In genomic region chr19:56787911-56788310, GRCm38 (mm10) we compare ENCODE assay signal across 21 mouse cellular contexts. TPM values are rescaled to one million over a fixed set of nuclear protein-coding genes. Genes with fewer than 3 reads are reported as not detected.
DNase-seq lines count a peak whose midpoint lies in the region; TF ChIP-seq lines count a peak whose summit lies in the region.
"Had no signal": no experiment of that assay in that cellular context is flagged by ENCODE, and none has a peak within 500 bp of the region (broad histone marks: within the 10 kb centered on the region; RNA-seq: fewer than 3 reads in every experiment).

No protein-coding gene starts in this region.

- intact Hi-C loops in heart, postnatal 25 days (cut with DNase I): no loop called here

- no peak overlapping the region for H3K4me3 ChIP-seq in lung, adult 2 months (replicated peaks; ENCODE audit: extremely low read depth, low read depth, low read length)
- H3K4me3 ChIP-seq in cerebellum, adult 2 months (replicated peaks; ENCODE audit: insufficient read depth, low read depth, low read length): no peak overlapping the region
- H3K4me3 ChIP-seq: embryonic facial prominence, embryonic 15.5 days; erythroblast, embryonic 14.5 days; forebrain, embryonic 10.5 days; heart, adult 2 months; heart, embryonic 15.5 days; hindbrain, embryonic 10.5 days; intestine, embryonic 15.5 days had no signal

- TF ChIP-seq POLR2A in lung, adult 2 months (IDR thresholded peaks at IDR 0.05; ENCODE audit: borderline replicate concordance, extremely low read depth, low read depth, low read length): no peak
- TF ChIP-seq POLR2A in cerebellum, adult 2 months (IDR thresholded peaks at IDR 0.05; ENCODE audit: borderline replicate concordance, insufficient read depth, low read length): no peak

- 62% methylated on average over 7 of the region's 7 CpGs for WGBS in lung, adult 2 months
- WGBS in cerebellum, adult 2 months: 82% methylated on average over 7 of the region's 7 CpGs

- no peaks in the 10 kb centered on the region; the same call in 1 of the 2 replicates for H3K4me1 ChIP-seq in lung, adult 2 months (ENCODE audit: control insufficient read depth, insufficient read depth, low read length)
- H3K4me1 ChIP-seq in cerebellum, adult 2 months (ENCODE audit: control insufficient read depth, insufficient read depth, low read length): no peaks in the 10 kb centered on the region
- H3K4me1 ChIP-seq: embryonic facial prominence, embryonic 15.5 days; forebrain, embryonic 10.5 days; heart, embryonic 15.5 days; hindbrain, embryonic 10.5 days; intestine, embryonic 15.5 days had no signal

- TF ChIP-seq CTCF in lung, adult 2 months (IDR thresholded peaks at IDR 0.05; ENCODE audit: insufficient read depth, low read length): no peak
- TF ChIP-seq CTCF in cerebellum, adult 2 months (IDR thresholded peaks at IDR 0.05; ENCODE audit: borderline replicate concordance, insufficient read depth, low read depth, low read length): no peak

- no peak overlapping the region for H3K27ac ChIP-seq in cerebellum, adult 2 months (ENCODE audit: insufficient read depth, low read length)
- H3K27ac ChIP-seq: embryonic facial prominence, embryonic 15.5 days; forebrain, embryonic 10.5 days; heart, adult 2 months; heart, embryonic 15.5 days; hindbrain, embryonic 10.5 days; hindbrain, embryonic 14.5 days; intestine, embryonic 15.5 days had no signal

- H3K27me3 ChIP-seq in cerebellum, adult 2 months (ENCODE audit: control insufficient read depth, insufficient read depth, low read length): no peaks in the 10 kb centered on the region
- H3K27me3 ChIP-seq: embryonic facial prominence, embryonic 15.5 days; heart, embryonic 15.5 days; intestine, embryonic 15.5 days had no signal

- peak; percentile 36 to 60 for DNase-seq in lung, adult 18-20 months
- no peak for DNase-seq in lung, adult 2 months
- DNase-seq in gastrocnemius, postnatal 25 days: peak; percentile 68
- peak; percentile 60 for DNase-seq in lung, postnatal 25 days (ENCODE audit: low spot score)
- DNase-seq in cerebellum, adult 2 months: no peak
- DNase-seq in c-Kit-positive CD71-positive TER-119-positive erythroid progenitor cells, embryonic 14.5 days (ENCODE audit: low spot score): no peak
- DNase-seq in heart, postnatal 25 days (ENCODE audit: low spot score): no peak
- DNase-seq: adrenal gland, adult 8-10 months; cerebellum, adult 18-20 months; cerebellum, postnatal 10 days; embryo, embryonic 11 days; heart, adult 2 months; heart, postnatal 14 days had no signal

RNA-seq across cellular contexts. Expression of gene Ccdc186, which starts 34.1 kb away (rescaled TPM):
- 5.6 and 7.5 TPM in 2 replicates for polyA plus RNA-seq in lung, adult 2 months (2012; rRNA removed)
- total RNA-seq in gastrocnemius, postnatal 25 days (2021): 10 to 100 TPM; 18.8 to 19.2 TPM
- 24.3 and 24.4 TPM in 2 replicates for polyA plus RNA-seq in cerebellum, adult 2 months (2012; rRNA removed)
- 10 to 100 TPM; 26.0 to 30.7 TPM for total RNA-seq in heart, postnatal 25 days (2021)

RNA-seq across cellular contexts. Expression of gene Tdrd1, which starts 38.1 kb away (rescaled TPM):
- polyA plus RNA-seq in lung, adult 2 months (2012; rRNA removed): 0.04 TPM in 1 of 2 replicates, not detected in the other
- total RNA-seq in gastrocnemius, postnatal 25 days (2021): not detected
- polyA plus RNA-seq in cerebellum, adult 2 months (2012; rRNA removed): 0.13 and 0.20 TPM in 2 replicates
- under 1 TPM in 1 of 2 experiments, not detected in 1; 0.06 TPM for total RNA-seq in heart, postnatal 25 days (2021)
- total RNA-seq: common myeloid progenitor, adult 5-6 weeks; heart, adult 2 months had no signal
- polyA plus RNA-seq: erythroblast, embryonic 14.5 days had no signal

Comparison
In these comparisons a context has a peak if more than half of its experiments do, and no peak if none do; other contexts are left out.
1. DNase-seq: peak in lung, adult 18-20 months (2 of 2), gastrocnemius, postnatal 25 days (single experiment) and lung, postnatal 25 days (single experiment); none in lung, adult 2 months (single experiment), cerebellum, adult 2 months (0 of 2), c-Kit-positive CD71-positive TER-119-positive erythroid progenitor cells, embryonic 14.5 days (single experiment) and heart, postnatal 25 days (single experiment).